Mouse (Mus musculus) cerebellum, adult 2 months (tissue): ENCODE results near the gene Smug1.

Experiments used
- CTCF ChIP-seq: fragments of 200-500 bp; IDR thresholded peaks from 2 replicates; pipeline ENCODE4 v1.5.1; 2011; ENCODE audit warnings: low read depth, mild to moderate bottlenecking, control low read depth, low read length, moderate library complexity, borderline replicate concordance; ENCODE audit not compliant: insufficient read depth
- POLR2A ChIP-seq: fragments of 200-500 bp; IDR thresholded peaks from 2 replicates; pipeline ENCODE4 v1.6.1; 2011; ENCODE audit warnings: low read length, control low read depth, borderline replicate concordance; ENCODE audit not compliant: insufficient read depth

- TF ChIP-seq POLR2A (no peak), CTCF (no peak)
Observed at GRCm38 (mm10) chr15:103115726-103116125, 51.2 kb downstream of the Smug1 start.
